Mouse (Mus musculus): Measurements from ENCODE around the gene Unc45b. TPM values are rescaled to one million over a fixed set of nuclear protein-coding genes. Genes with fewer than 3 reads are reported as not detected.
"Not testable (repeated sequence)": the region's sequence is repeated elsewhere in the genome, so short reads cannot be mapped to it uniquely, and the experiment has no call there.

Gene Unc45b
- polyA plus RNA-seq, 1 experiment from 2014 or later, result 0.93 TPM

GRCm38 (mm10) chr11:82951865-82952611 lies 41.7 kb downstream of the Unc45b start:
- Histone ChIP-seq H3K9ac (replicated peaks) (no peak overlapping the region), H3K27ac (no peak overlapping the region), H3K4me2 (replicated peaks) (peak overlapping the region; percentile 2; the same call in 1 of the 2 replicates), H3K27me3 (peaks cover 59% of the 10 kb centered on the region), H3K4me1 (replicated peaks) (peaks cover 6% of the 10 kb centered on the region; the same call in 1 of the 2 replicates), H3K36me3 (no peaks in the 10 kb centered on the region), H3K4me3 (replicated peaks) (no peak overlapping the region), H3K9me3 (no peaks in the 10 kb centered on the region)
- ATAC-seq, result no peak
- WGBS, result 10% methylated on average over 28 of the region's 28 CpGs

- H3K9me3 ChIP-seq, result no peaks in the 10 kb centered on the region
- H3K27me3 ChIP-seq, result peaks cover 59% of the 10 kb centered on the region
- peaks cover 6% of the 10 kb centered on the region; the same call in 1 of the 2 replicates for H3K4me1 ChIP-seq (replicated peaks)
- H3K36me3 ChIP-seq, result no peaks in the 10 kb centered on the region
- no peak for ATAC-seq
- H3K9ac ChIP-seq (replicated peaks), result no peak overlapping the region
- H3K27ac ChIP-seq, result no peak overlapping the region
- no peak overlapping the region for H3K4me2 ChIP-seq (replicated peaks)
- WGBS, result 74% methylated on average over 9 of the region's 9 CpGs
- H3K4me3 ChIP-seq (replicated peaks), result no peak overlapping the region
These were observed 42.5 kb downstream of the Unc45b start for GRCm38 (mm10) chr11:82952612-82953542.

- no peak overlapping the region for H3K27ac ChIP-seq
- H3K4me3 ChIP-seq (replicated peaks), result no peak overlapping the region
- no peak overlapping the region for H3K4me2 ChIP-seq (replicated peaks)
- no peak overlapping the region for H3K9ac ChIP-seq (replicated peaks)
- peaks cover 6% of the 10 kb centered on the region; the same call in 1 of the 2 replicates for H3K4me1 ChIP-seq (replicated peaks)
- H3K36me3 ChIP-seq, result no peaks in the 10 kb centered on the region
- ATAC-seq, result no peak
- no peaks in the 10 kb centered on the region for H3K9me3 ChIP-seq
- 84% methylated on average over 6 of the region's 6 CpGs for WGBS
- peaks cover 48% of the 10 kb centered on the region for H3K27me3 ChIP-seq
These were observed 44.3 kb downstream of the Unc45b start for GRCm38 (mm10) chr11:82954631-82955030.

- Histone ChIP-seq H3K4me3 (replicated peaks) (no peak overlapping the region), H3K4me1 (replicated peaks) (peaks cover 2% of the 10 kb centered on the region; the same call in 1 of the 2 replicates), H3K9ac (replicated peaks) (no peak overlapping the region), H3K36me3 (no peaks in the 10 kb centered on the region), H3K27me3 (peaks cover 26% of the 10 kb centered on the region), H3K27ac (no peak overlapping the region), H3K4me2 (replicated peaks) (no peak overlapping the region), H3K9me3 (no peaks in the 10 kb centered on the region)
- WGBS, result 78% methylated on average over 10 of the region's 10 CpGs
- no peak for ATAC-seq
These were observed 46.6 kb downstream of the Unc45b start for GRCm38 (mm10) chr11:82956925-82957324.

GRCm38 (mm10) chr11:82959613-82960012 lies 49.3 kb downstream of the Unc45b start:
- no peak overlapping the region for H3K9ac ChIP-seq (replicated peaks)
- H3K27ac ChIP-seq, result no peak overlapping the region
- no peak for ATAC-seq
- no peaks in the 10 kb centered on the region for H3K36me3 ChIP-seq
- H3K4me1 ChIP-seq (replicated peaks), result no peaks in the 10 kb centered on the region
- no peak overlapping the region for H3K4me3 ChIP-seq (replicated peaks)
- no peaks in the 10 kb centered on the region for H3K9me3 ChIP-seq
- 0 out of 2 replicates have a peak, but pooled peaks cover under 1% of the 10 kb centered on the region for H3K27me3 ChIP-seq
- 17% methylated on average over 4 of the region's 4 CpGs for WGBS
- no peak overlapping the region for H3K4me2 ChIP-seq (replicated peaks)

- Histone ChIP-seq H3K4me1 (replicated peaks) (no peaks in the 10 kb centered on the region), H3K27me3 (no peaks in the 10 kb centered on the region), H3K36me3 (no peaks in the 10 kb centered on the region), H3K9me3 (no peaks in the 10 kb centered on the region), H3K4me3 (replicated peaks) (no peak overlapping the region), H3K9ac (replicated peaks) (no peak overlapping the region), H3K27ac (no peak overlapping the region), H3K4me2 (replicated peaks) (no peak overlapping the region)
- WGBS, result 83% methylated on average over 2 of the region's 2 CpGs
- ATAC-seq, result no peak
These were observed 51.4 kb downstream of the Unc45b start for GRCm38 (mm10) chr11:82961743-82962142.

GRCm38 (mm10) chr11:82962215-82962614 lies 51.9 kb downstream of the Unc45b start:
- no peak overlapping the region for H3K27ac ChIP-seq
- no peak for ATAC-seq
- H3K4me3 ChIP-seq (replicated peaks), result no peak overlapping the region
- no peak overlapping the region for H3K4me2 ChIP-seq (replicated peaks)
- H3K9me3 ChIP-seq, result no peaks in the 10 kb centered on the region
- no peak overlapping the region for H3K9ac ChIP-seq (replicated peaks)
- no peaks in the 10 kb centered on the region for H3K27me3 ChIP-seq
- 85% methylated on average over 8 of the region's 8 CpGs for WGBS
- no peaks in the 10 kb centered on the region for H3K36me3 ChIP-seq
- no peaks in the 10 kb centered on the region for H3K4me1 ChIP-seq (replicated peaks)

- ATAC-seq, result peak; percentile 69
- Histone ChIP-seq H3K9me3 (no peaks in the 10 kb centered on the region), H3K27ac (peak overlapping the region; percentile 36; the same call in 1 of the 2 replicates), H3K27me3 (peaks cover 6% of the 10 kb centered on the region; the same call in 1 of the 2 replicates), H3K36me3 (no peaks in the 10 kb centered on the region), H3K4me3 (replicated peaks) (peak overlapping the region; percentile 31), H3K9ac (replicated peaks) (peak overlapping the region; percentile 42; the same call in 1 of the 2 replicates), H3K4me1 (replicated peaks) (peaks cover 12% of the 10 kb centered on the region), H3K4me2 (replicated peaks) (peak overlapping the region; percentile 55)
- 8% methylated on average over 31 of the region's 31 CpGs for WGBS
These were observed 60.6 kb downstream of the Unc45b start for GRCm38 (mm10) chr11:82970712-82971589.

- H3K9ac ChIP-seq (replicated peaks), result 0 out of 2 replicates have a peak overlapping the region, but pooled peaks have one; percentile 42
- ATAC-seq, result no peak
These were observed 61.2 kb downstream of the Unc45b start for GRCm38 (mm10) chr11:82971590-82971974.

GRCm38 (mm10) chr11:82973916-82974315 lies 63.6 kb downstream of the Unc45b start:
- H3K27ac ChIP-seq, result no peak overlapping the region
- no peak for ATAC-seq
- H3K27me3 ChIP-seq, result peaks cover under 1% of the 10 kb centered on the region; the same call in 1 of the 2 replicates
- H3K4me3 ChIP-seq (replicated peaks), result no peak overlapping the region
- no peak overlapping the region for H3K4me2 ChIP-seq (replicated peaks)
- H3K36me3 ChIP-seq, result no peaks in the 10 kb centered on the region
- H3K4me1 ChIP-seq (replicated peaks), result peaks cover 12% of the 10 kb centered on the region
- no peak overlapping the region for H3K9ac ChIP-seq (replicated peaks)
- no peaks in the 10 kb centered on the region for H3K9me3 ChIP-seq
- 71% methylated on average over 5 of the region's 5 CpGs for WGBS

More at GRCm38 (mm10) chr11:82971590-82971974, 61.2 kb downstream of the Unc45b start:
- 0 out of 2 replicates have a peak overlapping the region, but pooled peaks have one; percentile 36 for H3K27ac ChIP-seq
- peaks cover 12% of the 10 kb centered on the region for H3K4me1 ChIP-seq (replicated peaks)
- 0 out of 2 replicates have a peak overlapping the region, but pooled peaks have one; percentile 31 for H3K4me3 ChIP-seq (replicated peaks)
- WGBS, result 63% methylated on average over 8 of the region's 11 CpGs
- H3K36me3 ChIP-seq, result no peaks in the 10 kb centered on the region
- H3K9me3 ChIP-seq, result no peaks in the 10 kb centered on the region
- peaks cover 6% of the 10 kb centered on the region; the same call in 1 of the 2 replicates for H3K27me3 ChIP-seq
- H3K4me2 ChIP-seq (replicated peaks), result peak overlapping the region; percentile 55

GRCm38 (mm10) chr11:82982409-82982808 lies 72.1 kb downstream of the Unc45b start:
- not testable (repeated sequence) for H3K4me1 ChIP-seq (replicated peaks); H3K36me3 ChIP-seq; H3K27me3 ChIP-seq; ATAC-seq; H3K9me3 ChIP-seq; H3K27ac ChIP-seq; H3K4me2 ChIP-seq (replicated peaks); H3K4me3 ChIP-seq (replicated peaks); H3K9ac ChIP-seq (replicated peaks)
- 90% methylated on average over 2 of the region's 2 CpGs for WGBS

All from midbrain, embryonic 13.5 days (tissue).